Mouse (Mus musculus) limb, embryonic 14.5 days (tissue): ENCODE results near the gene Nfix. TPM values are rescaled to one million over a fixed set of nuclear protein-coding genes. Genes with fewer than 3 reads are reported as not detected.
A peak's percentile ranks its signal among the peaks of the same experiment; 100 is the strongest.

Experiments
- ATAC-seq: fragments of 200-750 bp; cut with Nextera tagmentation; 2 replicates; pipeline ENCODE4 v1.8.0; 2017; ENCODE audit warnings: low read depth, moderate number of reproducible peaks, moderate TSS enrichment; ENCODE audit not compliant: low FRiP score
- DNase-seq: peaks from one replicate; pipeline ENCODE4 v3.0.0-alpha.2; 2015; ENCODE audit warnings: low spot score
- H3K27ac ChIP-seq: fragments of 300-500 bp; sonication (generic); replicated peaks from 2 replicates; pipeline ENCODE4 v1.5.1; 2014; ENCODE audit warnings: low read depth, mild to moderate bottlenecking, low read length, moderate library complexity, mixed read lengths
- H3K27me3 ChIP-seq: fragments of 300-500 bp; sonication (generic); 2 replicates; pipeline ENCODE4 v1.6.1; 2014; ENCODE audit warnings: low read length, mixed read lengths; ENCODE audit not compliant: control insufficient read depth, insufficient read depth
- H3K36me3 ChIP-seq: fragments of 300-500 bp; sonication (generic); 2 replicates; pipeline ENCODE4 v1.6.1; 2014; ENCODE audit warnings: mild to moderate bottlenecking, low read length, moderate library complexity, mixed read lengths; ENCODE audit not compliant: control insufficient read depth, insufficient read depth
- H3K4me1 ChIP-seq: fragments of 300-500 bp; sonication (generic); 2 replicates; pipeline ENCODE4 v1.6.1; 2014; ENCODE audit warnings: antibody characterized with exemption, low read length, mixed read lengths; ENCODE audit not compliant: control insufficient read depth, insufficient read depth
- H3K4me2 ChIP-seq: fragments of 300-500 bp; sonication (generic); replicated peaks from 2 replicates; pipeline ENCODE4 v1.6.1; 2014; ENCODE audit warnings: low read depth, mild to moderate bottlenecking, low read length, moderate library complexity; ENCODE audit not compliant: severe bottlenecking
- H3K4me3 ChIP-seq: fragments of 300-500 bp; sonication (generic); replicated peaks from 2 replicates; pipeline ENCODE4 v1.5.1; 2014; ENCODE audit warnings: low read length
- H3K9ac ChIP-seq: fragments of 300-500 bp; sonication (generic); 2 replicates; pipeline ENCODE4 v1.6.1; 2014; ENCODE audit warnings: mild to moderate bottlenecking, low read depth, low read length, moderate library complexity; ENCODE audit not compliant: severe bottlenecking
- H3K9me3 ChIP-seq: fragments of 300-500 bp; sonication (generic); 2 replicates; pipeline ENCODE4 v1.6.1; 2016; ENCODE audit warnings: low read length; ENCODE audit not compliant: control insufficient read depth
- POLR2A ChIP-seq: fragments of 200-500 bp; IDR thresholded peaks from 2 replicates; pipeline ENCODE4 v1.8.0; 2012; ENCODE audit warnings: inconsistent platforms, mild to moderate bottlenecking, moderate library complexity, borderline replicate concordance; ENCODE audit not compliant: insufficient read depth, insufficient read length; ENCODE audit errors: extremely low read depth
- WGBS: fragments of 180-500 bp; shearing (Covaris S2); extraction: QIAGEN DNeasy Blood & Tissue Kit; methylation state at CpG from one replicate; pipeline ENCODE4 v1.1.7; 2014; 5-methylcytosine and 5-hydroxymethylcytosine counted together
- polyA plus RNA-seq, 2 experiments: library from polyadenylated mRNA; depleted of rRNA in 1 of 2; stranded (reverse) in 1 of 2; unstranded in 1 of 2; fragments of >200 nt; fragmentation: Nextera tagmentation in 1 of 2; extraction: Ambion mirVana in 1 of 2; gene quantifications; 2 replicates each; pipeline versions ENCODE4 v1.2.1 to v1.2.3; 2012 to 2014

Nfix gene
- polyA plus RNA-seq, 2 experiments: 81.2 to 100 TPM

DNA sequence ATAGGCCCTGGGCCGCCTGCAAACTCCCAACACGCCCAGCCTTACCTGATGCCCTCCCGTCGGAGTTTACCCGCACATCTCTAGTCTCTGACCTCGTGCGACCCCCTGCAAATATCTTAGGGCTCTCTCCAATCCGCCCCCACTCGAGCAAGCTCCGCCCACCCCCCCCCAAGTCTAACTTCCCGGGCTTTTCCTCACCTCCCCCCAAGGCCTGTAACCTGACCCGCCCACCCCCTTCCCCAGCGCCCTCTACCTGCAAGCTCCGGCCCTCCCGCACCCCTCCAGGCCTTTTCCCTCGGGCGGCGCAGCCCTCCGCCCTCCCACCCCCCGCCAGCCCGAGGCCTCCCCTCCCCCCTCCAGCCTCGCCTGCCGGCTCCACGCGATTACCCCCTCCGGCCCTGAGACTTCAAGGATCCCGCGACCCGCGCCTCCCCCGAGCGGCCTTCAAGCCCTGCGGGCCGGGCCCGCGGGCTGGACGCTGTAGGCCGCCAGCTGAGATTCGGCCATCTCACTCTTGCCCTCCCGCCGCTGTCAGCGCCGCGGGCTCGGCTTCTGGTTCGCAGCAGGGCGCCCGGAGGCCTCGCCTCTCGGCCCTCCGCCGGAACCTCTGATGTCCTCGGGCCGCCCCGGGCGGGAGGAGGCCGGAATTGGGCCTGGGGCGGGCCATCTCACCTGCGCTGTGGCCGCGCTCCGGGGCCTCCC is 113.0 kb downstream of the Nfix start:
- under 1% methylated on average over 54 of the region's 62 CpGs for WGBS
- H3K36me3 ChIP-seq: peaks cover 23% of the 10 kb centered on the region
- DNase-seq: peak; percentile 50
- peak overlapping the region; percentile 97 for H3K4me3 ChIP-seq
- ATAC-seq: peak; percentile 17; the same call in 1 of the 2 replicates
- H3K4me1 ChIP-seq: peaks cover 34% of the 10 kb centered on the region
- peak overlapping the region; percentile 91 for H3K27ac ChIP-seq
- TF ChIP-seq POLR2A: no peak
- H3K9ac ChIP-seq: peak overlapping the region; percentile 97
- peak overlapping the region; percentile 88 for H3K4me2 ChIP-seq
- no peaks in the 10 kb centered on the region for H3K27me3 ChIP-seq
- no peaks in the 10 kb centered on the region for H3K9me3 ChIP-seq

DNA sequence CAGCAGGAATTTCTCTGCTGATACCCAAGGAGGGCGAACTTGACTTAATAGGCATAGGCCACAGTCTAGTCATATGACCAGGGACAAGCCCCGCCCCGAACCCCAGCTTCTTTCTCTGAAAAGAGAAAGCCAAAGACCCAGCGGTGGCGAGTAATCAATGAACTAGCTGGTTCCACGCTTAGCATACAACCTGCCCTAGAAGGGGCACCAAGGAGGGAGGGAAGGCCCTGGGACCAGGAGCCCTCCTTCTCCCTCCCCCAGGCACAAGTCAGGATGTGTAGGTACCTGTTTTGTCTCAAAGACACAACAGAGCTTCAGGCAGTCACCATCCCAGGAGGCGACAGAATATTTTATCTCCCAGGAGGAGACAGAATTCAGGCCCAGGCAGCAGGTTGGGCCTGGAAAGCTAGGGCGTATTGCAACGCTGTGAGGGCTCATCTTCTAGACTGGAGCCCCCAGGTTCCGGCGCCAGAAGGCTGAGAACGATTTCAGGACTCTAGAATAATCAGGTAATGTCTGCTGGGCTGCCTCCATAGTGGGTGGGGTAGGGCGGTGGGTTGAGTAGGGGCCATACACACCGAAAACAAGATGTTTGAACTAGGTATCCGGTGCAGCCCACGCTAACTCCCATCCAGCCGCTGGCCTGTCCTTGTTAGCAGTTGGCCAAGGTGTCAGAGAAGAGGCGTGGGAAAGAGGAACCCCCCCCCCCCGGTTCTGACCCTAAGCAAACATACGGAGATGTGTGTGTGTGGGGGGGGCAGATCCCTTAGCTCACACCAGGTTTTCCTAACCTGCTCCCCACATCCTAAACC is 113.7 kb downstream of the Nfix start, which contains the start of gene Trmt1:
Trmt1 (plus strand) TSS at position 117 of the 812 bp plus-strand sequence.
- H3K36me3 ChIP-seq: peaks cover 16% of the 10 kb centered on the region
- DNase-seq (no peak), ATAC-seq (no peak)
- peaks cover 34% of the 10 kb centered on the region for H3K4me1 ChIP-seq
- H3K4me3 ChIP-seq: peak within 1 kb of the TSS; percentile 97
- H3K27ac ChIP-seq: peak within 1 kb of the TSS; percentile 91
- peak within 1 kb of the TSS; percentile 97 for H3K9ac ChIP-seq
- H3K9me3 ChIP-seq: no peaks in the 10 kb centered on the region
- no peaks in the 10 kb centered on the region for H3K27me3 ChIP-seq
- no peak for TF ChIP-seq POLR2A
- 12% methylated on average over 18 of the region's 20 CpGs for WGBS
- H3K4me2 ChIP-seq: peak within 1 kb of the TSS; percentile 88

DNA sequence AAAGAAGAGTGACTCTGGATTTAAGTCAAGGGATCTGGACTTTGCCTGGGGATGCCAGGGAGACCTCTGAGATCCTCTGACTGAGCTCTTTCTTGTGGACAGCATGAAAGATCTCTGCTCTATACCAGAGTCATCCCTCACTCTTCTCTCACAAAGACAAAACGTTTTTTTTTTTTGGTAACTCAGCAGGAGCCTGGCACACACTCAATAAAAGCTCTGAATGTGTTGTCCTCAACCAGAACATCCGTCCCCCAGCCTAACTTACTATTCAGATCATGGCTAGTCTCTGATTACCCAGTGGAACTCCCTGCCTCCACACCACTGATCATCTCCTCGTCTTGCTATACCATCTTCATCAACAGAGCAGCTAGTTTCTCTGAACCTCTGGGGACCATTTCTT is 115.6 kb downstream of the Nfix start:
- Histone ChIP-seq H3K9me3 (no peaks in the 10 kb centered on the region), H3K4me2 (no peak overlapping the region), H3K4me1 (peaks cover 26% of the 10 kb centered on the region), H3K9ac (no peak overlapping the region), H3K36me3 (peaks cover 10% of the 10 kb centered on the region), H3K27ac (no peak overlapping the region), H3K4me3 (no peak overlapping the region), H3K27me3 (no peaks in the 10 kb centered on the region)
- ATAC-seq (no peak), DNase-seq (no peak)
- 62% methylated on average over 3 of the region's 3 CpGs for WGBS
- TF ChIP-seq POLR2A: no peak

GRCm38 (mm10) chr8:84682257-84682656 is 117.9 kb downstream of the Nfix start:
- Histone ChIP-seq H3K36me3 (peaks cover 13% of the 10 kb centered on the region), H3K4me1 (peaks cover 19% of the 10 kb centered on the region), H3K27ac (no peak overlapping the region), H3K9me3 (no peaks in the 10 kb centered on the region), H3K4me2 (no peak overlapping the region), H3K4me3 (no peak overlapping the region), H3K9ac (no peak overlapping the region), H3K27me3 (no peaks in the 10 kb centered on the region)
- TF ChIP-seq POLR2A: no peak
- WGBS: 85% methylated on average over 2 of the region's 2 CpGs
- DNase-seq (no peak), ATAC-seq (no peak)

DNA sequence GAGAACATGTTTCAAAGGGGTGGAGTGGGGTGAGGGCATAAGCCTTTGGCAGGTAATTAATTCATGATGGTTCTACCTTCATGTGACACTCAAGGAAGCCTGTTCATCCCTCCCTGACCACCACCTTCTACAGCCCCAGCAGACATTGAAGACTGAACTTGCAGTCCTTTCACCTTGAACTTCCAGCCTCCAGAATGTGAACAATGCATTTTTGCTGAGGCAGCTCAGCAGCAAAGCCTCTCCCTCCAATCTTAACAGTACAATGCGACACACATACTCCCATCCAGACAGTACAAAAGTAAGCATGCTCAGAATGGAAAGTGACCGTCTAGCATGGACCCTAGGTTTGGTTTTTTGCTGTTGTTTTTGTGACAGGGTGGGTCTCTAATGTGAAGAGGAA is 118.7 kb downstream of the Nfix start:
- Histone ChIP-seq H3K4me2 (no peak overlapping the region), H3K4me3 (no peak overlapping the region), H3K27me3 (no peaks in the 10 kb centered on the region), H3K9ac (no peak overlapping the region), H3K27ac (no peak overlapping the region), H3K4me1 (peaks cover 16% of the 10 kb centered on the region), H3K9me3 (no peaks in the 10 kb centered on the region), H3K36me3 (peaks cover 20% of the 10 kb centered on the region)
- ATAC-seq (no peak), DNase-seq (no peak)
- 95% methylated on average over 2 of the region's 2 CpGs for WGBS
- TF ChIP-seq POLR2A: no peak
